ENCODE assay signal across 22 mouse cellular contexts in genomic region chr2:89691980-89692379, GRCm38 (mm10). TPM values are rescaled to one million over a fixed set of nuclear protein-coding genes. Genes with fewer than 3 reads are reported as not detected.
A peak's percentile ranks its signal among the peaks of the same experiment; 100 is the strongest.
DNase-seq lines count a peak whose midpoint lies in the region; ATAC-seq and TF ChIP-seq lines count a peak whose summit lies in the region.
"Had no signal": no experiment of that assay in that cellular context is flagged by ENCODE, and none has a peak within 500 bp of the region (broad histone marks: within the 10 kb centered on the region; RNA-seq: fewer than 3 reads in every experiment).

No protein-coding gene starts in this region.

- DNase-seq in embryonic facial prominence, embryonic 10.5 days (ENCODE audit: low spot score) = no peak
- DNase-seq in hindbrain, embryonic 11.5 days (ENCODE audit: low spot score) = no peak
- DNase-seq in hindbrain, embryonic 10.5 days (ENCODE audit: low spot score) = no peak
- no peak for DNase-seq in midbrain, embryonic 11.5 days (ENCODE audit: low spot score, missing footprints)
- no peak for DNase-seq in stomach, postnatal 0 days (ENCODE audit: low spot score)
- DNase-seq: adrenal gland, adult 8-10 months; adrenal gland, postnatal 36 days; B cell, adult 2 months; cerebellum, adult 2 months; forebrain, postnatal 0 days; gastrocnemius, postnatal 14 days had no signal

- no peak overlapping the region for H3K4me3 ChIP-seq in embryonic facial prominence, embryonic 13.5 days
- H3K4me3 ChIP-seq in embryonic facial prominence, embryonic 10.5 days = no peak overlapping the region
- no peak overlapping the region for H3K4me3 ChIP-seq in hindbrain, embryonic 11.5 days (ENCODE audit: low read depth, low read length)
- no peak overlapping the region for H3K4me3 ChIP-seq in hindbrain, embryonic 10.5 days
- no peak overlapping the region for H3K4me3 ChIP-seq in midbrain, embryonic 11.5 days (ENCODE audit: low read depth, low read length)
- H3K4me3 ChIP-seq in midbrain, embryonic 15.5 days = no peak overlapping the region
- H3K4me3 ChIP-seq in stomach, embryonic 14.5 days (ENCODE audit: low read depth, low read length) = no peak overlapping the region
- no peak overlapping the region for H3K4me3 ChIP-seq in stomach, postnatal 0 days (ENCODE audit: low read depth, low read length)
- H3K4me3 ChIP-seq: forebrain, embryonic 12.5 days; heart, embryonic 12.5 days; hindbrain, embryonic 15.5 days had no signal

- H3K4me2 ChIP-seq in embryonic facial prominence, embryonic 13.5 days = no peak overlapping the region
- H3K4me2 ChIP-seq in hindbrain, embryonic 11.5 days (replicated peaks; ENCODE audit: low read depth, low read length) = no peak overlapping the region
- no peak overlapping the region for H3K4me2 ChIP-seq in midbrain, embryonic 11.5 days
- H3K4me2 ChIP-seq in midbrain, embryonic 15.5 days = no peak overlapping the region
- H3K4me2 ChIP-seq in stomach, embryonic 14.5 days (replicated peaks; ENCODE audit: low read depth, low read length) = no peak overlapping the region
- H3K4me2 ChIP-seq in stomach, postnatal 0 days (replicated peaks; ENCODE audit: low read depth) = no peak overlapping the region
- H3K4me2 ChIP-seq: forebrain, embryonic 12.5 days; heart, embryonic 12.5 days; hindbrain, embryonic 15.5 days had no signal

- H3K27me3 ChIP-seq in embryonic facial prominence, embryonic 13.5 days = no peaks in the 10 kb centered on the region
- no peaks in the 10 kb centered on the region for H3K27me3 ChIP-seq in embryonic facial prominence, embryonic 10.5 days (replicated peaks; ENCODE audit: low read depth, poor library complexity, severe bottlenecking)
- H3K27me3 ChIP-seq in hindbrain, embryonic 11.5 days (ENCODE audit: control insufficient read depth, insufficient read depth, low read length) = no peaks in the 10 kb centered on the region
- no peaks in the 10 kb centered on the region for H3K27me3 ChIP-seq in hindbrain, embryonic 10.5 days (ENCODE audit: insufficient read depth, poor library complexity, severe bottlenecking)
- no peaks in the 10 kb centered on the region for H3K27me3 ChIP-seq in midbrain, embryonic 11.5 days (ENCODE audit: control insufficient read depth, insufficient read depth, low read length)
- H3K27me3 ChIP-seq in midbrain, embryonic 15.5 days (replicated peaks) = no peaks in the 10 kb centered on the region
- no peaks in the 10 kb centered on the region for H3K27me3 ChIP-seq in stomach, embryonic 14.5 days (ENCODE audit: control insufficient read depth, insufficient read depth, low read length)
- H3K27me3 ChIP-seq in stomach, postnatal 0 days (ENCODE audit: control insufficient read depth, insufficient read depth, low read length) = no peaks in the 10 kb centered on the region
- H3K27me3 ChIP-seq: forebrain, embryonic 12.5 days; heart, embryonic 12.5 days; hindbrain, embryonic 15.5 days had no signal

- no peak for TF ChIP-seq EP300 in stomach, postnatal 0 days (optimal IDR thresholded peaks at IDR 0.05)

- H3K27ac ChIP-seq in embryonic facial prominence, embryonic 13.5 days = no peak overlapping the region
- no peak overlapping the region for H3K27ac ChIP-seq in embryonic facial prominence, embryonic 10.5 days (replicated peaks)
- no peak overlapping the region for H3K27ac ChIP-seq in hindbrain, embryonic 11.5 days (ENCODE audit: low read depth, low read length)
- no peak overlapping the region for H3K27ac ChIP-seq in hindbrain, embryonic 10.5 days
- no peak overlapping the region for H3K27ac ChIP-seq in midbrain, embryonic 11.5 days (ENCODE audit: low read depth, low read length)
- no peak overlapping the region for H3K27ac ChIP-seq in midbrain, embryonic 15.5 days
- H3K27ac ChIP-seq in stomach, embryonic 14.5 days (ENCODE audit: low read length) = no peak overlapping the region
- no peak overlapping the region for H3K27ac ChIP-seq in stomach, postnatal 0 days (replicated peaks)
- H3K27ac ChIP-seq: forebrain, embryonic 12.5 days; hindbrain, embryonic 15.5 days had no signal

- ATAC-seq in embryonic facial prominence, embryonic 13.5 days (ENCODE audit: insufficient number of reproducible peaks, insufficient read depth, low FRiP score, low TSS enrichment, low read depth) = peak; percentile 56; the same call in 1 of the 2 replicates
- 0 out of 2 replicates have a peak, but pooled peaks have one; percentile 47 for ATAC-seq in hindbrain, embryonic 11.5 days (ENCODE audit: low FRiP score)
- peak; percentile 42; the same call in 1 of the 2 replicates for ATAC-seq in midbrain, embryonic 11.5 days (ENCODE audit: low FRiP score)
- ATAC-seq in midbrain, embryonic 15.5 days (replicated peaks) = no peak
- 0 out of 2 replicates have a peak, but pooled peaks have one; percentile 33 for ATAC-seq in stomach, embryonic 14.5 days (ENCODE audit: insufficient number of reproducible peaks, insufficient read depth, low FRiP score, low read depth)
- no peak for ATAC-seq in stomach, postnatal 0 days (ENCODE audit: low FRiP score, low TSS enrichment)
- ATAC-seq: CD4-positive, CD25-positive, alpha-beta regulatory T cell, adult 4 months; forebrain, postnatal 0 days had no signal

- H3K4me1 ChIP-seq in embryonic facial prominence, embryonic 13.5 days = no peaks in the 10 kb centered on the region
- H3K4me1 ChIP-seq in embryonic facial prominence, embryonic 10.5 days = no peaks in the 10 kb centered on the region
- H3K4me1 ChIP-seq in hindbrain, embryonic 11.5 days (replicated peaks; ENCODE audit: control insufficient read depth, insufficient read depth, low read length) = no peaks in the 10 kb centered on the region
- H3K4me1 ChIP-seq in hindbrain, embryonic 10.5 days (replicated peaks) = no peaks in the 10 kb centered on the region
- no peaks in the 10 kb centered on the region for H3K4me1 ChIP-seq in midbrain, embryonic 11.5 days (ENCODE audit: control insufficient read depth, insufficient read depth, low read length)
- H3K4me1 ChIP-seq in midbrain, embryonic 15.5 days = no peaks in the 10 kb centered on the region
- no peaks in the 10 kb centered on the region for H3K4me1 ChIP-seq in stomach, embryonic 14.5 days (ENCODE audit: control insufficient read depth, insufficient read depth, low read length)
- no peaks in the 10 kb centered on the region for H3K4me1 ChIP-seq in stomach, postnatal 0 days (replicated peaks; ENCODE audit: control insufficient read depth, insufficient read depth)
- H3K4me1 ChIP-seq: forebrain, embryonic 12.5 days; heart, embryonic 12.5 days; hindbrain, embryonic 15.5 days had no signal

- H3K36me3 ChIP-seq in embryonic facial prominence, embryonic 13.5 days = no peaks in the 10 kb centered on the region
- no peaks in the 10 kb centered on the region for H3K36me3 ChIP-seq in embryonic facial prominence, embryonic 10.5 days (replicated peaks)
- H3K36me3 ChIP-seq in hindbrain, embryonic 11.5 days (ENCODE audit: control insufficient read depth, insufficient read depth, low read length) = no peaks in the 10 kb centered on the region
- no peaks in the 10 kb centered on the region for H3K36me3 ChIP-seq in hindbrain, embryonic 10.5 days
- H3K36me3 ChIP-seq in midbrain, embryonic 11.5 days (ENCODE audit: control insufficient read depth, insufficient read depth, low read length) = no peaks in the 10 kb centered on the region
- no peaks in the 10 kb centered on the region for H3K36me3 ChIP-seq in midbrain, embryonic 15.5 days (replicated peaks)
- no peaks in the 10 kb centered on the region for H3K36me3 ChIP-seq in stomach, embryonic 14.5 days (ENCODE audit: control insufficient read depth, insufficient read depth, low read length)
- H3K36me3 ChIP-seq in stomach, postnatal 0 days (ENCODE audit: control insufficient read depth, insufficient read depth, low read length) = no peaks in the 10 kb centered on the region
- H3K36me3 ChIP-seq: forebrain, embryonic 12.5 days; G1E; heart, embryonic 12.5 days; hindbrain, embryonic 15.5 days had no signal

- no peaks in the 10 kb centered on the region for H3K9me3 ChIP-seq in embryonic facial prominence, embryonic 13.5 days
- no peaks in the 10 kb centered on the region for H3K9me3 ChIP-seq in embryonic facial prominence, embryonic 10.5 days
- no peaks in the 10 kb centered on the region for H3K9me3 ChIP-seq in hindbrain, embryonic 11.5 days (ENCODE audit: control insufficient read depth, low read length)
- H3K9me3 ChIP-seq in hindbrain, embryonic 10.5 days = no peaks in the 10 kb centered on the region
- no peaks in the 10 kb centered on the region for H3K9me3 ChIP-seq in midbrain, embryonic 11.5 days (ENCODE audit: control insufficient read depth, low read length)
- H3K9me3 ChIP-seq in midbrain, embryonic 15.5 days = no peaks in the 10 kb centered on the region
- no peaks in the 10 kb centered on the region for H3K9me3 ChIP-seq in stomach, embryonic 14.5 days (ENCODE audit: control insufficient read depth, low read depth, low read length)
- H3K9me3 ChIP-seq in stomach, postnatal 0 days (ENCODE audit: control insufficient read depth, low read length) = no peaks in the 10 kb centered on the region
- H3K9me3 ChIP-seq: forebrain, embryonic 12.5 days; heart, embryonic 12.5 days; hindbrain, embryonic 15.5 days had no signal

- H3K9ac ChIP-seq in embryonic facial prominence, embryonic 13.5 days = no peak overlapping the region
- H3K9ac ChIP-seq in hindbrain, embryonic 11.5 days (ENCODE audit: low read depth, low read length) = no peak overlapping the region
- H3K9ac ChIP-seq in midbrain, embryonic 11.5 days (ENCODE audit: low read length) = no peak overlapping the region
- no peak overlapping the region for H3K9ac ChIP-seq in midbrain, embryonic 15.5 days
- H3K9ac ChIP-seq in stomach, embryonic 14.5 days (replicated peaks; ENCODE audit: low read depth, low read length) = no peak overlapping the region
- H3K9ac ChIP-seq in stomach, postnatal 0 days (ENCODE audit: low read length) = no peak overlapping the region
- H3K9ac ChIP-seq: forebrain, embryonic 12.5 days; forebrain, postnatal 0 days; heart, embryonic 12.5 days; hindbrain, embryonic 15.5 days had no signal

- no peak for TF ChIP-seq CTCF in stomach, postnatal 0 days (IDR thresholded peaks at IDR 0.05; ENCODE audit: low read depth)

- WGBS in embryonic facial prominence, embryonic 13.5 days = 82% methylated on average over 6 of the region's 6 CpGs
- 88% methylated on average over 6 of the region's 6 CpGs for WGBS in embryonic facial prominence, embryonic 10.5 days
- 77% methylated on average over 6 of the region's 6 CpGs for WGBS in hindbrain, embryonic 11.5 days
- WGBS in hindbrain, embryonic 10.5 days = 81% methylated on average over 6 of the region's 6 CpGs
- 78% methylated on average over 6 of the region's 6 CpGs for WGBS in midbrain, embryonic 11.5 days
- 80% methylated on average over 6 of the region's 6 CpGs for WGBS in midbrain, embryonic 15.5 days
- 78% methylated on average over 6 of the region's 6 CpGs for whole genome bisulfite sequencing in stomach, embryonic 14.5 days
- 76% methylated on average over 6 of the region's 6 CpGs for WGBS in stomach, postnatal 0 days

RNA-seq across cellular contexts. Expression of gene Olfr1251, which starts 20.2 kb away (rescaled TPM):
- polyA plus RNA-seq in embryonic facial prominence, embryonic 13.5 days (2015; fragmentation: Nextera tagmentation; extraction: Ambion mirVana) = not detected in 2 replicates
- not detected in 2 replicates for polyA plus RNA-seq in embryonic facial prominence, embryonic 10.5 days (2016; fragmentation: Nextera tagmentation; extraction: Ambion mirVana)
- not detected in 2 replicates for polyA plus RNA-seq in hindbrain, embryonic 11.5 days (2014; fragmentation: Nextera tagmentation; extraction: Ambion mirVana)
- polyA plus RNA-seq in hindbrain, embryonic 10.5 days (2016; fragmentation: Nextera tagmentation; extraction: Ambion mirVana) = not detected in 2 replicates
- not detected in 2 replicates for polyA plus RNA-seq in midbrain, embryonic 11.5 days (2014; fragmentation: Nextera tagmentation; extraction: Ambion mirVana)
- not detected in 2 replicates for polyA plus RNA-seq in midbrain, embryonic 15.5 days (2015; fragmentation: Nextera tagmentation; extraction: Ambion mirVana)
- not detected in 2 replicates for polyA plus RNA-seq in stomach, embryonic 14.5 days (2014; fragmentation: Nextera tagmentation; extraction: Ambion mirVana)
- polyA plus RNA-seq in stomach, postnatal 0 days (2015; fragmentation: Nextera tagmentation; extraction: Ambion mirVana) = not detected in 2 replicates
- polyA plus RNA-seq: CD4-positive, CD25-positive, alpha-beta regulatory T cell, adult 4 months; cerebellum, adult 2 months; embryonic facial prominence, embryonic 11.5 days; forebrain, embryonic 12.5 days; forebrain, postnatal 0 days; G1E; gonadal fat pad, adult 2 months; heart, embryonic 12.5 days; heart, postnatal 0 days; hindbrain, embryonic 15.5 days had no signal

RNA-seq across cellular contexts. Expression of gene Olfr1250, which starts 30.7 kb away (rescaled TPM):
- not detected in 2 replicates for polyA plus RNA-seq in embryonic facial prominence, embryonic 13.5 days (2015; fragmentation: Nextera tagmentation; extraction: Ambion mirVana)
- polyA plus RNA-seq in embryonic facial prominence, embryonic 10.5 days (2016; fragmentation: Nextera tagmentation; extraction: Ambion mirVana) = not detected in 2 replicates
- polyA plus RNA-seq in hindbrain, embryonic 11.5 days (2014; fragmentation: Nextera tagmentation; extraction: Ambion mirVana) = not detected in 2 replicates
- not detected in 2 replicates for polyA plus RNA-seq in hindbrain, embryonic 10.5 days (2016; fragmentation: Nextera tagmentation; extraction: Ambion mirVana)
- polyA plus RNA-seq in midbrain, embryonic 11.5 days (2014; fragmentation: Nextera tagmentation; extraction: Ambion mirVana) = not detected in 2 replicates
- not detected in 2 replicates for polyA plus RNA-seq in midbrain, embryonic 15.5 days (2015; fragmentation: Nextera tagmentation; extraction: Ambion mirVana)
- not detected in 2 replicates for polyA plus RNA-seq in stomach, embryonic 14.5 days (2014; fragmentation: Nextera tagmentation; extraction: Ambion mirVana)
- not detected in 2 replicates for polyA plus RNA-seq in stomach, postnatal 0 days (2015; fragmentation: Nextera tagmentation; extraction: Ambion mirVana)
- polyA plus RNA-seq: CD4-positive, CD25-positive, alpha-beta regulatory T cell, adult 4 months; cerebellum, adult 2 months; embryonic facial prominence, embryonic 11.5 days; forebrain, embryonic 12.5 days; forebrain, postnatal 0 days; G1E; gonadal fat pad, adult 2 months; heart, embryonic 12.5 days; heart, postnatal 0 days; hindbrain, embryonic 15.5 days had no signal

RNA-seq across cellular contexts. Expression of gene Olfr1252, which starts 32.8 kb away (rescaled TPM):
- not detected in 2 replicates for polyA plus RNA-seq in embryonic facial prominence, embryonic 13.5 days (2015; fragmentation: Nextera tagmentation; extraction: Ambion mirVana)
- polyA plus RNA-seq in embryonic facial prominence, embryonic 10.5 days (2016; fragmentation: Nextera tagmentation; extraction: Ambion mirVana) = not detected in 2 replicates
- not detected in 2 replicates for polyA plus RNA-seq in hindbrain, embryonic 11.5 days (2014; fragmentation: Nextera tagmentation; extraction: Ambion mirVana)
- not detected in 2 replicates for polyA plus RNA-seq in hindbrain, embryonic 10.5 days (2016; fragmentation: Nextera tagmentation; extraction: Ambion mirVana)
- not detected in 2 replicates for polyA plus RNA-seq in midbrain, embryonic 11.5 days (2014; fragmentation: Nextera tagmentation; extraction: Ambion mirVana)
- polyA plus RNA-seq in midbrain, embryonic 15.5 days (2015; fragmentation: Nextera tagmentation; extraction: Ambion mirVana) = not detected in 2 replicates
- not detected in 2 replicates for polyA plus RNA-seq in stomach, embryonic 14.5 days (2014; fragmentation: Nextera tagmentation; extraction: Ambion mirVana)
- not detected in 2 replicates for polyA plus RNA-seq in stomach, postnatal 0 days (2015; fragmentation: Nextera tagmentation; extraction: Ambion mirVana)
- polyA plus RNA-seq: CD4-positive, CD25-positive, alpha-beta regulatory T cell, adult 4 months; cerebellum, adult 2 months; embryonic facial prominence, embryonic 11.5 days; forebrain, embryonic 12.5 days; forebrain, postnatal 0 days; G1E; gonadal fat pad, adult 2 months; heart, embryonic 12.5 days; heart, postnatal 0 days; hindbrain, embryonic 15.5 days had no signal

RNA-seq across cellular contexts. Expression of gene Olfr1249, which starts 57.2 kb away (rescaled TPM):
- polyA plus RNA-seq in embryonic facial prominence, embryonic 13.5 days (2015; fragmentation: Nextera tagmentation; extraction: Ambion mirVana) = not detected in 2 replicates
- polyA plus RNA-seq in embryonic facial prominence, embryonic 10.5 days (2016; fragmentation: Nextera tagmentation; extraction: Ambion mirVana) = not detected in 2 replicates
- polyA plus RNA-seq in hindbrain, embryonic 11.5 days (2014; fragmentation: Nextera tagmentation; extraction: Ambion mirVana) = not detected in 2 replicates
- not detected in 2 replicates for polyA plus RNA-seq in hindbrain, embryonic 10.5 days (2016; fragmentation: Nextera tagmentation; extraction: Ambion mirVana)
- not detected in 2 replicates for polyA plus RNA-seq in midbrain, embryonic 11.5 days (2014; fragmentation: Nextera tagmentation; extraction: Ambion mirVana)
- not detected in 2 replicates for polyA plus RNA-seq in midbrain, embryonic 15.5 days (2015; fragmentation: Nextera tagmentation; extraction: Ambion mirVana)
- polyA plus RNA-seq in stomach, embryonic 14.5 days (2014; fragmentation: Nextera tagmentation; extraction: Ambion mirVana) = not detected in 2 replicates
- polyA plus RNA-seq in stomach, postnatal 0 days (2015; fragmentation: Nextera tagmentation; extraction: Ambion mirVana) = not detected in 2 replicates
- polyA plus RNA-seq: CD4-positive, CD25-positive, alpha-beta regulatory T cell, adult 4 months; cerebellum, adult 2 months; embryonic facial prominence, embryonic 11.5 days; forebrain, embryonic 12.5 days; forebrain, postnatal 0 days; G1E; gonadal fat pad, adult 2 months; heart, embryonic 12.5 days; heart, postnatal 0 days; hindbrain, embryonic 15.5 days had no signal

Comparison
In these comparisons a context has a peak if more than half of its experiments do, and no peak if none do; other contexts are left out.
1. ATAC-seq: peak in embryonic facial prominence, embryonic 13.5 days (single experiment), hindbrain, embryonic 11.5 days (single experiment), midbrain, embryonic 11.5 days (single experiment) and stomach, embryonic 14.5 days (single experiment); none in midbrain, embryonic 15.5 days (single experiment) and stomach, postnatal 0 days (single experiment).